Mouse (Mus musculus) small intestine, adult 2 months (tissue): ENCODE data around the gene Ccdc155.

Source experiments
- CTCF ChIP-seq: fragments of 200-500 bp; IDR thresholded peaks from 2 replicates; pipeline ENCODE4 v1.5.1; 2012; ENCODE audit warnings: low read depth, mild to moderate bottlenecking, control low read depth, inconsistent platforms, low read length, moderate library complexity, mixed read lengths; ENCODE audit not compliant: insufficient replicate concordance, insufficient read length; ENCODE audit errors: extremely low read depth
- POLR2A ChIP-seq: fragments of 200-500 bp; IDR thresholded peaks from 2 replicates; pipeline ENCODE4 v1.6.1; 2012; ENCODE audit warnings: low read depth, mild to moderate bottlenecking, control low read depth, inconsistent platforms, low read length, moderate library complexity

DNA sequence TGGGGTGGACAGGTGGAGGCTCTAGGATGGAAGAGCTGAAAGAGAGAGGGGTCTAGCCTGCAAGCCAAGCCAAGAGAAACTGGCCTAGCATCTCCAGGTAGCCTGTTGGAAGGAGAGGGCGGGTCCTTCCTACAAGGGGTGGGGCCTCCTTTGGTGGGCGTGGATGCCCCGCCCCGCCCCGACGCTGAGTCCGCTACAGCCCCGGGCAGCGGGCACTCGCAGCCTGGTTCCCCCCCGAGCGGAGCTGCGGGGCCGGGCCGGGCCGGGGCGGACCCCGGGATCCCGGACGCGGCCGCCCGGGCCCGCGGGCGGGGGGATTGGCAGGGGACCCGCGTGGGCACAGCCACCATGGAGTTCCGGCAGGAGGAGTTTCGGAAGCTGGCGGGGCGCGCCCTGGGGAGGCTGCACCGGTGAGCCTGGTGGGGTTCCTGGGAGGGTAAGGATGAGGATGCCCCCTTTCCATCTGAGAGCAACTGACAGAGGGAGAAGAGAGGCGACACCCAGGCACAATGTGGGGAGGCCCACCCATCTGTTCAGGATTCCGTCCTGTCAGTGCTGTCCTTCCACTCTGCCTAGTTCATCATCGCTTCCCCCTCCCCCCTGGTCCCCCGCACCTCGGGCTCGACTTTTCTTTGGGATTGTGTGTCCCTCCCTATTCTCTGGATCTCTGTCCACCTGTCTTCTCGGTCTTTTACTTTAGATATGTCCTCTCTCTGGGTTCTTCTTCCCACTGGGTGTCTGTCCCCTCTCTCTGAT, 40.8 kb downstream of the Ccdc155 start, which contains the start of gene Slc17a7:
- no peak for TF ChIP-seq CTCF
- no peak for TF ChIP-seq POLR2A
